Mouse (Mus musculus): ENCODE measurements around the gene Rbm28. TPM values are rescaled to one million over a fixed set of nuclear protein-coding genes. Genes with fewer than 3 reads are reported as not detected.

Rbm28 gene
- polyA plus RNA-seq, 1 experiment from 2014 or later: 43.1 TPM

GRCm38 (mm10) chr6:29206006-29206405, 41.2 kb upstream of the Rbm28 start:
- Histone ChIP-seq H3K9me3 (replicated peaks; ENCODE audit: control insufficient read depth, low read length, poor library complexity, severe bottlenecking) (no peaks in the 10 kb centered on the region), H3K9ac (ENCODE audit: low read depth, low read length) (no peak overlapping the region), H3K4me3 (ENCODE audit: low read depth, low read length) (no peak overlapping the region), H3K27me3 (ENCODE audit: control insufficient read depth, insufficient read depth, low read depth, low read length) (no peaks in the 10 kb centered on the region), H3K4me1 (ENCODE audit: control insufficient read depth, insufficient read depth, low read length) (peaks cover 16% of the 10 kb centered on the region), H3K27ac (ENCODE audit: low read length) (no peak overlapping the region), H3K4me2 (ENCODE audit: low read length) (no peak overlapping the region), H3K36me3 (ENCODE audit: control insufficient read depth, insufficient read depth, low read length) (peaks cover 31% of the 10 kb centered on the region)
- WGBS: 93% methylated on average over 10 of the region's 10 CpGs
- ATAC-seq: no peak

GRCm38 (mm10) chr6:29204932-29205614, 40.3 kb upstream of the Rbm28 start:
- Histone ChIP-seq H3K27me3 (ENCODE audit: control insufficient read depth, insufficient read depth, low read depth, low read length) (no peaks in the 10 kb centered on the region; the same call in 1 of the 2 replicates), H3K4me2 (ENCODE audit: low read length) (no peak overlapping the region), H3K36me3 (ENCODE audit: control insufficient read depth, insufficient read depth, low read length) (peaks cover 31% of the 10 kb centered on the region), H3K4me3 (ENCODE audit: low read depth, low read length) (no peak overlapping the region), H3K4me1 (ENCODE audit: control insufficient read depth, insufficient read depth, low read length) (peaks cover 10% of the 10 kb centered on the region), H3K9me3 (replicated peaks; ENCODE audit: control insufficient read depth, low read length, poor library complexity, severe bottlenecking) (no peaks in the 10 kb centered on the region), H3K27ac (ENCODE audit: low read length) (no peak overlapping the region), H3K9ac (ENCODE audit: low read depth, low read length) (no peak overlapping the region)
- WGBS: 54% methylated on average over 15 of the region's 15 CpGs
- peak; percentile 10; the same call in 1 of the 2 replicates for ATAC-seq

GRCm38 (mm10) chr6:29203861-29204585, 39.2 kb upstream of the Rbm28 start:
- WGBS: 86% methylated on average over 6 of the region's 6 CpGs
- Histone ChIP-seq H3K9ac (ENCODE audit: low read depth, low read length) (no peak overlapping the region), H3K36me3 (ENCODE audit: control insufficient read depth, insufficient read depth, low read length) (peaks cover 31% of the 10 kb centered on the region), H3K9me3 (replicated peaks; ENCODE audit: control insufficient read depth, low read length, poor library complexity, severe bottlenecking) (no peaks in the 10 kb centered on the region), H3K27me3 (ENCODE audit: control insufficient read depth, insufficient read depth, low read depth, low read length) (no peaks in the 10 kb centered on the region; the same call in 1 of the 2 replicates), H3K27ac (ENCODE audit: low read length) (no peak overlapping the region), H3K4me3 (ENCODE audit: low read depth, low read length) (no peak overlapping the region), H3K4me1 (ENCODE audit: control insufficient read depth, insufficient read depth, low read length) (peaks cover 6% of the 10 kb centered on the region), H3K4me2 (ENCODE audit: low read length) (no peak overlapping the region)
- ATAC-seq: no peak

GRCm38 (mm10) chr6:29203096-29203495, 38.3 kb upstream of the Rbm28 start:
- Histone ChIP-seq H3K4me1 (ENCODE audit: control insufficient read depth, insufficient read depth, low read length) (peaks cover 9% of the 10 kb centered on the region), H3K27me3 (ENCODE audit: control insufficient read depth, insufficient read depth, low read depth, low read length) (no peaks in the 10 kb centered on the region; the same call in 1 of the 2 replicates), H3K4me3 (ENCODE audit: low read depth, low read length) (no peak overlapping the region), H3K36me3 (ENCODE audit: control insufficient read depth, insufficient read depth, low read length) (peaks cover 31% of the 10 kb centered on the region), H3K9me3 (replicated peaks; ENCODE audit: control insufficient read depth, low read length, poor library complexity, severe bottlenecking) (no peaks in the 10 kb centered on the region), H3K9ac (ENCODE audit: low read depth, low read length) (no peak overlapping the region), H3K27ac (ENCODE audit: low read length) (no peak overlapping the region), H3K4me2 (ENCODE audit: low read length) (no peak overlapping the region)
- WGBS: 89% methylated on average over 13 of the region's 13 CpGs
- no peak for ATAC-seq

- H3K27ac ChIP-seq (ENCODE audit: low read length): no peak overlapping the region
- peaks cover 13% of the 10 kb centered on the region for H3K4me1 ChIP-seq (ENCODE audit: control insufficient read depth, insufficient read depth, low read length)
- ATAC-seq: no peak
- peaks cover 27% of the 10 kb centered on the region for H3K36me3 ChIP-seq (ENCODE audit: control insufficient read depth, insufficient read depth, low read length)
- no peaks in the 10 kb centered on the region; the same call in 1 of the 2 replicates for H3K27me3 ChIP-seq (ENCODE audit: control insufficient read depth, insufficient read depth, low read depth, low read length)
- H3K9me3 ChIP-seq (replicated peaks; ENCODE audit: control insufficient read depth, low read length, poor library complexity, severe bottlenecking): no peaks in the 10 kb centered on the region
- no peak overlapping the region for H3K9ac ChIP-seq (ENCODE audit: low read depth, low read length)
- WGBS: 90% methylated on average over 7 of the region's 8 CpGs
- no peak overlapping the region for H3K4me3 ChIP-seq (ENCODE audit: low read depth, low read length)
- no peak overlapping the region for H3K4me2 ChIP-seq (ENCODE audit: low read length)
Observed at GRCm38 (mm10) chr6:29201988-29202387, 37.2 kb upstream of the Rbm28 start.

- 92% methylated on average over 5 of the region's 5 CpGs for WGBS
Observed at GRCm38 (mm10) chr6:29201341-29201740, 36.5 kb upstream of the Rbm28 start.

GRCm38 (mm10) chr6:29200496-29200895, 35.7 kb upstream of the Rbm28 start:
- Histone ChIP-seq H3K27ac (ENCODE audit: low read length) (no peak overlapping the region), H3K4me2 (ENCODE audit: low read length) (no peak overlapping the region), H3K9ac (ENCODE audit: low read depth, low read length) (no peak overlapping the region), H3K9me3 (replicated peaks; ENCODE audit: control insufficient read depth, low read length, poor library complexity, severe bottlenecking) (no peaks in the 10 kb centered on the region), H3K27me3 (ENCODE audit: control insufficient read depth, insufficient read depth, low read depth, low read length) (no peaks in the 10 kb centered on the region; the same call in 1 of the 2 replicates), H3K36me3 (ENCODE audit: control insufficient read depth, insufficient read depth, low read length) (peaks cover 23% of the 10 kb centered on the region), H3K4me1 (ENCODE audit: control insufficient read depth, insufficient read depth, low read length) (peaks cover 13% of the 10 kb centered on the region), H3K4me3 (ENCODE audit: low read depth, low read length) (no peak overlapping the region)
- WGBS: 62% methylated on average over 3 of the region's 3 CpGs
- ATAC-seq: no peak

More at GRCm38 (mm10) chr6:29201341-29201740, 36.5 kb upstream of the Rbm28 start:
- H3K9me3 ChIP-seq (replicated peaks; ENCODE audit: control insufficient read depth, low read length, poor library complexity, severe bottlenecking): no peaks in the 10 kb centered on the region
- H3K4me1 ChIP-seq (ENCODE audit: control insufficient read depth, insufficient read depth, low read length): peaks cover 13% of the 10 kb centered on the region
- peaks cover 23% of the 10 kb centered on the region for H3K36me3 ChIP-seq (ENCODE audit: control insufficient read depth, insufficient read depth, low read length)
- no peaks in the 10 kb centered on the region; the same call in 1 of the 2 replicates for H3K27me3 ChIP-seq (ENCODE audit: control insufficient read depth, insufficient read depth, low read depth, low read length)
- ATAC-seq: no peak
- H3K4me2 ChIP-seq (ENCODE audit: low read length): no peak overlapping the region
- no peak overlapping the region for H3K27ac ChIP-seq (ENCODE audit: low read length)
- no peak overlapping the region for H3K9ac ChIP-seq (ENCODE audit: low read depth, low read length)
- no peak overlapping the region for H3K4me3 ChIP-seq (ENCODE audit: low read depth, low read length)

- H3K36me3 ChIP-seq (ENCODE audit: control insufficient read depth, insufficient read depth, low read length): peaks cover 22% of the 10 kb centered on the region
- no peak overlapping the region for H3K4me3 ChIP-seq (ENCODE audit: low read depth, low read length)
- peak overlapping the region; percentile 53; the same call in 1 of the 2 replicates for H3K9ac ChIP-seq (ENCODE audit: low read depth, low read length)
- no peaks in the 10 kb centered on the region for H3K9me3 ChIP-seq (replicated peaks; ENCODE audit: control insufficient read depth, low read length, poor library complexity, severe bottlenecking)
- no peak; the same call in 1 of the 2 replicates for ATAC-seq
- 34% methylated on average over 8 of the region's 8 CpGs for WGBS
- H3K27me3 ChIP-seq (ENCODE audit: control insufficient read depth, insufficient read depth, low read depth, low read length): no peaks in the 10 kb centered on the region; the same call in 1 of the 2 replicates
- no peak overlapping the region for H3K27ac ChIP-seq (ENCODE audit: low read length)
- H3K4me2 ChIP-seq (ENCODE audit: low read length): peak overlapping the region; percentile 59
- peaks cover 13% of the 10 kb centered on the region for H3K4me1 ChIP-seq (ENCODE audit: control insufficient read depth, insufficient read depth, low read length)
Observed at GRCm38 (mm10) chr6:29199223-29199855, 34.5 kb upstream of the Rbm28 start.

Data from midbrain, embryonic 16.5 days (tissue).